In the genomic region with DNA sequence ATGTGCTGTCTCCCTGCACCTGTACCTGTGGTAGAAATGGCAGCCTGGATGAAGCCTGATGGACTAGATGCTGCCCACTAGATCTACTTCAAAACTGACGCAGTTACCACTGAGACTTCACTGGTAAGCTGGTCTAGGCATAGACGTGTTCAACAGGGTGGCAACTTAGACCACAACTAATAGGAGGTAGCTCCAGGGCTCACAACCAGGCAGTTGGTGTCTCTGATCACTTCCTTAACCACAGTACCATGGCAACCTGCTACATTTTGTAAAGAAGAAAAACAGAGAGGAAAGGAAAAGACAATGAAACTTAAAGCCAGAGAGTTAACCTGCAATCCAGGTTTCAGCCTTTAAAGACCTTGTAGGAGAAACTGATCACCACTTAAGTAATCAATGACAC, we compare ENCODE assay signal across 23 mouse cellular contexts.
"Had no signal": no experiment of that assay in that cellular context is flagged by ENCODE, and none has a peak within 500 bp of the region (broad histone marks: within the 10 kb centered on the region; RNA-seq: fewer than 3 reads in every experiment).

No protein-coding gene starts in this region.

- H3K4me3 ChIP-seq: limb, embryonic 10.5 days; limb, embryonic 13.5 days; liver, embryonic 12.5 days; liver, embryonic 15.5 days; lung, embryonic 15.5 days; megakaryocyte, embryonic 14.5 days; midbrain, embryonic 10.5 days; midbrain, embryonic 13.5 days; myocyte had no signal

- H3K9me3 ChIP-seq: limb, embryonic 10.5 days; limb, embryonic 13.5 days; liver, embryonic 12.5 days; liver, embryonic 15.5 days; lung, embryonic 15.5 days; megakaryocyte, embryonic 14.5 days; midbrain, embryonic 10.5 days; midbrain, embryonic 13.5 days had no signal

- DNase-seq: kidney, adult 11 months; kidney, adult 8-10 months; kidney, postnatal 14 days; kidney, postnatal 4 days; liver; lung, adult 18-20 months; lung, postnatal 10 days; lung, postnatal 36 days; retina, postnatal 1 day; right cerebral cortex, postnatal 25 days; thymus, adult 2 months; thymus, postnatal 36 days had no signal

- H3K4me2 ChIP-seq: limb, embryonic 13.5 days; liver, embryonic 12.5 days; liver, embryonic 15.5 days; lung, embryonic 15.5 days; midbrain, embryonic 13.5 days had no signal

- H3K27ac ChIP-seq: limb, embryonic 10.5 days; limb, embryonic 13.5 days; liver, embryonic 12.5 days; liver, embryonic 15.5 days; lung, embryonic 15.5 days; midbrain, embryonic 10.5 days; midbrain, embryonic 13.5 days; stomach, postnatal 0 days had no signal

- H3K36me3 ChIP-seq: limb, embryonic 10.5 days; limb, embryonic 13.5 days; liver, embryonic 12.5 days; liver, embryonic 15.5 days; lung, embryonic 15.5 days; midbrain, embryonic 10.5 days; midbrain, embryonic 13.5 days had no signal

- H3K9ac ChIP-seq: limb, embryonic 13.5 days; liver, embryonic 12.5 days; liver, embryonic 15.5 days; lung, embryonic 15.5 days; midbrain, embryonic 13.5 days had no signal

- ATAC-seq: liver, embryonic 12.5 days; midbrain, embryonic 13.5 days; midbrain, embryonic 16.5 days had no signal

- H3K4me1 ChIP-seq: limb, embryonic 10.5 days; limb, embryonic 13.5 days; liver, embryonic 12.5 days; liver, embryonic 15.5 days; lung, embryonic 15.5 days; megakaryocyte, embryonic 14.5 days; midbrain, embryonic 10.5 days had no signal

- H3K27me3 ChIP-seq: limb, embryonic 13.5 days; liver, embryonic 12.5 days; liver, embryonic 15.5 days; lung, embryonic 15.5 days had no signal
